Mouse (Mus musculus) cortical plate, adult 2 months (tissue): ENCODE data around the gene Spsb2.

Source experiments
- CTCF ChIP-seq: fragments of 200-500 bp; IDR thresholded peaks from 2 replicates; pipeline ENCODE4 v1.5.1; 2011; ENCODE audit warnings: mild to moderate bottlenecking, control low read depth, low read length; ENCODE audit not compliant: insufficient read depth; ENCODE audit errors: extremely low read depth
- POLR2A ChIP-seq: fragments of 200-500 bp; IDR thresholded peaks from 2 replicates; pipeline ENCODE4 v1.6.1; 2011; ENCODE audit warnings: mild to moderate bottlenecking, low read length, control low read depth; ENCODE audit not compliant: insufficient read depth; ENCODE audit errors: extremely low read depth

GRCm38 (mm10) chr6:124786756-124787420 is 21.6 kb upstream of the Spsb2 start:
- TF ChIP-seq CTCF = no peak
- TF ChIP-seq POLR2A = no peak
